Mouse (Mus musculus) spleen, adult 2 months (tissue): Measurements from ENCODE around the gene Phf21b. TPM values are rescaled to one million over a fixed set of nuclear protein-coding genes. Genes with fewer than 3 reads are reported as not detected.

ENCODE experiments used
- DNase-seq, 2 experiments: peaks; one replicate each; pipeline versions ENCODE4 v3.0.0 to v3.0.0-alpha.2; 2012 to 2021; ENCODE audit warnings: low spot score in 2 of 2, low read depth in 1 of 2
- H3K27ac ChIP-seq: fragments of 200-500 bp; 2 replicates; pipeline ENCODE4 v1.5.1; 2012; ENCODE audit warnings: low read length, inconsistent platforms; ENCODE audit not compliant: insufficient read depth
- H3K27me3 ChIP-seq: fragments of 200-500 bp; 2 replicates; pipeline ENCODE4 v1.6.1; 2012; ENCODE audit warnings: mild to moderate bottlenecking, moderate library complexity, low read length, inconsistent platforms; ENCODE audit not compliant: control insufficient read depth, insufficient read depth
- H3K36me3 ChIP-seq: fragments of 200-500 bp; 2 replicates; pipeline ENCODE4 v1.6.1; 2012; ENCODE audit warnings: mild to moderate bottlenecking, low read length, inconsistent platforms; ENCODE audit not compliant: control insufficient read depth, insufficient read depth
- H3K4me1 ChIP-seq: fragments of 200-500 bp; 2 replicates; pipeline ENCODE4 v1.6.1; 2011; ENCODE audit warnings: inconsistent platforms; ENCODE audit not compliant: control insufficient read depth, insufficient read depth, insufficient read length
- H3K4me3 ChIP-seq: fragments of 200-500 bp; 2 replicates; pipeline ENCODE4 v1.5.1; 2011; ENCODE audit warnings: mild to moderate bottlenecking, inconsistent platforms; ENCODE audit not compliant: insufficient read depth, insufficient read length; ENCODE audit errors: extremely low read depth
- CTCF ChIP-seq: fragments of 200-500 bp; IDR thresholded peaks from 2 replicates; pipeline ENCODE4 v1.5.1; 2011; ENCODE audit warnings: mild to moderate bottlenecking, inconsistent platforms; ENCODE audit not compliant: insufficient read depth, insufficient read length, insufficient replicate concordance; ENCODE audit errors: extremely low read depth
- POLR2A ChIP-seq: fragments of 200-500 bp; IDR thresholded peaks from 2 replicates; pipeline ENCODE4 v1.6.1; 2011; ENCODE audit warnings: low read depth, low read length, inconsistent platforms
- WGBS: fragments of 180-500 bp; shearing (Covaris S2); methylation state at CpG from one replicate; pipeline ENCODE4 v1.1.7; 2018; 5-methylcytosine and 5-hydroxymethylcytosine counted together
- polyA plus RNA-seq: library from polyadenylated mRNA; depleted of rRNA; stranded (reverse); fragments of >200 nt; gene quantifications from 2 replicates; pipeline ENCODE4 v1.2.3, GENCODE M21; 2012

The Phf21b gene
- polyA plus RNA-seq, 1 experiment, result 2.1 TPM

DNA sequence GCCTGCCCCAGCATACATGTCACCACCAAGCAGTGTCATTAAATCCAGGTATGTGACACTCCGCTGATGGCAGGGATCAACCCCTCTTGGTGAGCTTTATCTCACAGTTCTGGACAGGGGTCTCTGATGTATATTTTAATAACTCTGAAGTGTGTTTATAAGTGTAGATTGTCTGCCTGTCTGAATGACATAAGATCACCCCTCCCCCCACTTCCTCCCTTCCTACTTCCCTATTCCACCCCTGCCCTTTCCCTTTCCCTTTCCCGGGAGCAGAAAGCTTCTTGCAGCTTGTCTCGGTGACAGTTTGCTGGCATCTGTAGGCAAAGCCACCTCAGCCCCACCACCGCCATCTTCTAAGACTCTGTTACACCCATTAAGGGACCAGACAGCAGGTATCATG is 11.0 kb downstream of the Phf21b start:
- Histone ChIP-seq H3K4me1 (no peaks in the 10 kb centered on the region), H3K4me3 (no peak overlapping the region), H3K27me3 (no peaks in the 10 kb centered on the region), H3K27ac (no peak overlapping the region), H3K36me3 (no peaks in the 10 kb centered on the region)
- DNase-seq, result no peak
- TF ChIP-seq CTCF (no peak), POLR2A (no peak)
- WGBS, result 61% methylated on average over 4 of the region's 4 CpGs

DNA sequence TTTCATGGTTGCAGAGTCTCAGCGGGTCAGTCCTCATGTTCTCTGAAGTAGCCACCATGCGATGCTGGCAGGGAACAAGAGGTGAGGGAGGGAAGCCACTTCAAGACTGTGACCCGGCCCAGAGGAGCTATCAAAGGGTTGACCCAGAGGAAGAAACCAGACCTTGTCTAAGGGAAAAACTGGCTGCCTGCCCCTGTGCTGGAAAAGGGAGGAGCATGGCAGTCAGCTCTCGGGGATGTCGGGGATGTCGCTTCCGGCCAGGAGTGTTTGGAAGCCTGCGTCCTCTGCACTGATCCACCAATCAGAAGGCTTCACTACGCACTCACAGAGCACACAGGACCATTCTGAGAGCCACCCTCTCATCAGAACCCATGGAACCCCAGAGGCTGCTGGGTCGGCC is 12.8 kb downstream of the Phf21b start:
- 90% methylated on average over 10 of the region's 10 CpGs for WGBS
- TF ChIP-seq POLR2A, result no peak
- TF ChIP-seq CTCF, result no peak
- no peak overlapping the region for H3K27ac ChIP-seq
- H3K27me3 ChIP-seq, result no peaks in the 10 kb centered on the region
- no peaks in the 10 kb centered on the region for H3K36me3 ChIP-seq
- no peaks in the 10 kb centered on the region for H3K4me1 ChIP-seq
- no peak overlapping the region for H3K4me3 ChIP-seq
- DNase-seq, result no peak

GRCm38 (mm10) chr15:84841925-84842821 is 13.7 kb downstream of the Phf21b start:
- Histone ChIP-seq H3K36me3 (no peaks in the 10 kb centered on the region), H3K4me3 (no peak overlapping the region), H3K4me1 (no peaks in the 10 kb centered on the region), H3K27ac (no peak overlapping the region), H3K27me3 (no peaks in the 10 kb centered on the region)
- WGBS, result 67% methylated on average over 19 of the region's 19 CpGs
- no peak for DNase-seq
- TF ChIP-seq POLR2A, result no peak
- TF ChIP-seq CTCF, result no peak

DNA sequence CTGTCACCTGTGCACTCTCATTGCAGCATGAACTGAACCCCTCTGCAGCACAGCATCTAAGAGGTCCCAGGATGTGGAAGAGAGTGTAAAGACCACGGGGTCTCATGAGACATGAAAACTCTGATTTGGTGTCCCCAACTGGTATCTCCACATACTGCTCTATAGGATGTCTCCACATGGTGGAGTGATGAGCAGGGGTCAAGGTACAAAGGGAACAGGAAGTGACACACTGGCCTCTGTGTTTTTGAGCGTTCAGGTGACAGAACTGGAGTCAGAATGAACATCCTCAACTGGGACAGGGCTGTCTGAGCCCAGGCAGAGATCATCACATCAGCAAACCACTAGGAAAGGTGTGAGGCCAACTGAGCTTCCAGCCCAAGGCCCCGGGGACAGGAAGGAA is 15.3 kb downstream of the Phf21b start:
- no peak overlapping the region for H3K4me3 ChIP-seq
- no peak for TF ChIP-seq CTCF
- TF ChIP-seq POLR2A, result no peak
- no peaks in the 10 kb centered on the region for H3K27me3 ChIP-seq
- H3K27ac ChIP-seq, result no peak overlapping the region
- 38% methylated on average over 3 of the region's 3 CpGs for WGBS
- H3K36me3 ChIP-seq, result no peaks in the 10 kb centered on the region
- no peaks in the 10 kb centered on the region for H3K4me1 ChIP-seq
- DNase-seq, result no peak

DNA sequence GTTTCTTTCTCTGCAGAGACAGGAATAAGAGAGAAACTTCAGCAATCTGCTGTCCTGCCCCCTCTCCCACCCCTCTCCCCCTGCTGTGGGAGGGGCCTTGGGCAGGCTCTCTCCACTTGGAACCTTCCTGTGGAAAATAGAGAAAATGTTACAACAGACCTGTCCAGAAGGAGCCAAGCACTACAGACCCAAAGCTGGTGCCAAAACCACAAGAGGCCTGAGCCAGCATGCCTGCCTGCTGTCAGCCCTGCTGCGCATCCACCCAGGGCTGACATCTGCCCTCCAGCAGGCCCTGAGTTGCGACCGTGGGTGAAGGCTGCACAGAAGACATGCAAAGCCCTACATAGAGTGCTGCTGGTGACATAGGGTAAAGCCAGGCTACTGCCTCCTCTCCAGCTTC is 16.3 kb downstream of the Phf21b start:
- no peaks in the 10 kb centered on the region for H3K4me1 ChIP-seq
- no peaks in the 10 kb centered on the region for H3K36me3 ChIP-seq
- no peaks in the 10 kb centered on the region for H3K27me3 ChIP-seq
- no peak overlapping the region for H3K27ac ChIP-seq
- 80% methylated on average over 3 of the region's 3 CpGs for WGBS
- TF ChIP-seq POLR2A, result no peak
- no peak for TF ChIP-seq CTCF
- no peak for DNase-seq
- H3K4me3 ChIP-seq, result no peak overlapping the region

DNA sequence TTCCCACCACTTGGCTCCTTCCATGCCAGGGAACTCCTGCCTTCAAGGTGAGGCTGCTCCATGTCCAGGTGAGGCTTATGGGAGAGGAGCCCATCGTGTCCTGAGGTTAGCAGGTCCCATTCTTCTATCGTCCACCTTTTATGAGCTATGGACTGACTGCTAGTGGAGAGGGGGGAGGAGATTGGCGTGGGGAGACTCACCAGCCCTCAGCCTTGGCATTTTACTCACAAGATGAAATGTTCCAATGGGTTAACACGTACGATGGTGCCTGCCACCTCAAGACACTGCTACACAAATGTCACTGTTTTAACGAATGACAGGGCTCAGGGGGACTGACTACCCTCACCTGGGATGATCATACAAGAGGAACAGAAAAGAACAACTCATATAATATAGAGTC is 18.0 kb downstream of the Phf21b start:
- H3K36me3 ChIP-seq, result no peaks in the 10 kb centered on the region
- 86% methylated on average over 6 of the region's 6 CpGs for WGBS
- H3K27me3 ChIP-seq, result no peaks in the 10 kb centered on the region
- no peak overlapping the region for H3K4me3 ChIP-seq
- no peaks in the 10 kb centered on the region for H3K4me1 ChIP-seq
- TF ChIP-seq CTCF, result no peak
- no peak for DNase-seq
- no peak overlapping the region for H3K27ac ChIP-seq

- no peak overlapping the region for H3K27ac ChIP-seq
- no peaks in the 10 kb centered on the region for H3K4me1 ChIP-seq
- H3K4me3 ChIP-seq, result no peak overlapping the region
- no peak for TF ChIP-seq CTCF
- no peak for TF ChIP-seq POLR2A
- H3K27me3 ChIP-seq, result no peaks in the 10 kb centered on the region
- H3K36me3 ChIP-seq, result no peaks in the 10 kb centered on the region
- WGBS, result 8% methylated on average over 15 of the region's 15 CpGs
- DNase-seq, result peak; percentile 11 to 52
Measured at GRCm38 (mm10) chr15:84829416-84829815, 26.4 kb downstream of the Phf21b start.
